Mouse (Mus musculus) limb, embryonic 13.5 days (tissue): ENCODE data around the gene Styk1. TPM values are rescaled to one million over a fixed set of nuclear protein-coding genes. Genes with fewer than 3 reads are reported as not detected.

Experiments used
- ATAC-seq: fragments of 200-750 bp; cut with Nextera tagmentation; 2 replicates; pipeline ENCODE4 v1.8.0; 2017; ENCODE audit warnings: low read depth, moderate number of reproducible peaks, moderate TSS enrichment; ENCODE audit not compliant: low FRiP score
- H3K27ac ChIP-seq: fragments of 300-500 bp; sonication (generic); 2 replicates; pipeline ENCODE4 v1.5.1; 2015; ENCODE audit warnings: inconsistent platforms, mild to moderate bottlenecking, moderate library complexity
- H3K27me3 ChIP-seq: fragments of 300-500 bp; sonication (generic); 2 replicates; pipeline ENCODE4 v1.6.1; 2015; ENCODE audit warnings: mild to moderate bottlenecking, inconsistent platforms
- H3K36me3 ChIP-seq: fragments of 300-500 bp; sonication (generic); 2 replicates; pipeline ENCODE4 v1.6.1; 2015; ENCODE audit warnings: inconsistent platforms, mild to moderate bottlenecking, moderate library complexity
- H3K4me1 ChIP-seq: fragments of 300-500 bp; sonication (generic); 2 replicates; pipeline ENCODE4 v1.6.1; 2015; ENCODE audit warnings: inconsistent platforms
- H3K4me2 ChIP-seq: fragments of 300-500 bp; sonication (generic); replicated peaks from 2 replicates; pipeline ENCODE4 v1.6.1; 2015; ENCODE audit warnings: inconsistent platforms, mild to moderate bottlenecking, moderate library complexity
- H3K4me3 ChIP-seq: fragments of 300-500 bp; sonication (generic); 2 replicates; pipeline ENCODE4 v1.5.1; 2015; ENCODE audit warnings: moderate library complexity, mild to moderate bottlenecking, inconsistent platforms
- H3K9ac ChIP-seq: fragments of 300-500 bp; sonication (generic); 2 replicates; pipeline ENCODE4 v1.6.1; 2015; ENCODE audit warnings: mild to moderate bottlenecking, inconsistent platforms
- H3K9me3 ChIP-seq: fragments of 300-500 bp; sonication (generic); 2 replicates; pipeline ENCODE4 v1.6.1; 2016; ENCODE audit warnings: inconsistent platforms
- WGBS: fragments of 180-500 bp; shearing (Covaris S2); methylation state at CpG from one replicate; pipeline ENCODE4 v1.1.7; 2015; 5-methylcytosine and 5-hydroxymethylcytosine counted together
- polyA plus RNA-seq: library from polyadenylated mRNA; unstranded; fragments of >200 nt; fragmentation: Nextera tagmentation; extraction: Ambion mirVana; gene quantifications from 2 replicates; pipeline ENCODE4 v1.2.1, GENCODE M21; 2015

Gene Styk1
- polyA plus RNA-seq, 1 experiment from 2014 or later, result 2.1 TPM

- Histone ChIP-seq H3K27me3 (no peaks in the 10 kb centered on the region), H3K9me3 (no peaks in the 10 kb centered on the region), H3K27ac (no peak overlapping the region), H3K9ac (no peak overlapping the region), H3K4me3 (no peak overlapping the region), H3K4me2 (no peak overlapping the region), H3K4me1 (no peaks in the 10 kb centered on the region), H3K36me3 (peaks cover 4% of the 10 kb centered on the region; the same call in 1 of the 2 replicates)
- 80% methylated on average over 1 of the region's 1 CpGs for WGBS
- no peak for ATAC-seq
These were observed 81.1 kb downstream of the Styk1 start for GRCm38 (mm10) chr6:131272311-131272710.

GRCm38 (mm10) chr6:131270312-131270711 is 83.1 kb downstream of the Styk1 start:
- Histone ChIP-seq H3K4me2 (no peak overlapping the region), H3K27me3 (no peaks in the 10 kb centered on the region), H3K9ac (no peak overlapping the region), H3K4me3 (no peak overlapping the region), H3K4me1 (no peaks in the 10 kb centered on the region), H3K36me3 (no peaks in the 10 kb centered on the region; the same call in 1 of the 2 replicates), H3K9me3 (no peaks in the 10 kb centered on the region), H3K27ac (no peak overlapping the region)
- WGBS, result 50% methylated on average over 1 of the region's 1 CpGs
- no peak for ATAC-seq

DNA sequence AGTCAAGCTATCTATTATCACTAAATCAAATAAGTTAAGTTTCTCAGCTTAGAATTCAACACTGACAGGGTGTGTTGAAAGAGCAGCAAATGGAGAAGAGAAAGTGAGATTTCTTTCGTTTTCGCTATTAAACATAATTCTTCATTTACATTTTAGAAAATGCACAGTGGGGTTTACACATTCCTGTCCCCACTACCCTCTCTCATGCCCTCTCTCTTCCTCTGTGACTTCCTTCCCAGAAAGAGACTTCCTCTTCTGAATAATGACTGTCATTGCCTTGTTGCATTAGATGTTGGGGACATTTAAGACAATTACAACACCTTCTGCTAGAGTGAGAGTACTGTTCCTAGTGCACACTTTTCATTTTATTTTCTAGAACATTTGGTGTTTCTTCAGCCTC is 83.8 kb downstream of the Styk1 start:
- Histone ChIP-seq H3K4me3 (no peak overlapping the region), H3K27me3 (no peaks in the 10 kb centered on the region), H3K9ac (no peak overlapping the region), H3K4me2 (no peak overlapping the region), H3K9me3 (no peaks in the 10 kb centered on the region), H3K4me1 (no peaks in the 10 kb centered on the region), H3K27ac (no peak overlapping the region), H3K36me3 (no peaks in the 10 kb centered on the region)
- no peak for ATAC-seq
- 93% methylated on average over 2 of the region's 2 CpGs for WGBS

GRCm38 (mm10) chr6:131264175-131264574 is 89.2 kb downstream of the Styk1 start:
- Histone ChIP-seq H3K4me3 (no peak overlapping the region), H3K9ac (no peak overlapping the region), H3K27ac (no peak overlapping the region), H3K9me3 (0 out of 2 replicates have a peak, but pooled peaks cover 3% of the 10 kb centered on the region), H3K4me2 (no peak overlapping the region), H3K27me3 (no peaks in the 10 kb centered on the region), H3K4me1 (no peaks in the 10 kb centered on the region), H3K36me3 (no peaks in the 10 kb centered on the region)
- ATAC-seq, result no peak
- 76% methylated on average over 5 of the region's 5 CpGs for WGBS

DNA sequence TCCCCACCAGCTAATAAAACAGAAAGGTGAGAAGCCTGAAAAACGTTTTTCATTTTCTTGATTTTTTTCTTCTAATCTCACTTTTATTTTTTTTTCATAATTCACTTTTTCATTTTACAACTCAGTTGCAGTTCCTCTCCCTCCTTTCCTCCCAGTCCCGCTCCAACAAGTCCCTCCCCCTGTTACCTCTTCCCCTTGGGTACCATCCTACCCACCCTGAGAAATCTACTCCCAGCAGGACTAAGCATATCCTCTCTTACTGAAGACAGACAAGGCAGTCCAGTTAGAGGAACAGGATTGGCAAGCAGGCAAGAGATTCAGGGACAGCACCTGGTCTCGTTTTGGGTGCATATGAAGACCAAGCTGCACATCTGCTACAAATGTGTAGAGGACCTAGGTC is 90.6 kb downstream of the Styk1 start:
- H3K4me3 ChIP-seq, result no peak overlapping the region
- ATAC-seq, result no peak
- 0 out of 2 replicates have a peak, but pooled peaks cover 3% of the 10 kb centered on the region for H3K9me3 ChIP-seq
- H3K4me2 ChIP-seq, result no peak overlapping the region
- H3K4me1 ChIP-seq, result no peaks in the 10 kb centered on the region
- no peak overlapping the region for H3K9ac ChIP-seq
- H3K36me3 ChIP-seq, result no peaks in the 10 kb centered on the region
- 65% methylated on average over 3 of the region's 3 CpGs for WGBS
- no peak overlapping the region for H3K27ac ChIP-seq
- H3K27me3 ChIP-seq, result no peaks in the 10 kb centered on the region

DNA sequence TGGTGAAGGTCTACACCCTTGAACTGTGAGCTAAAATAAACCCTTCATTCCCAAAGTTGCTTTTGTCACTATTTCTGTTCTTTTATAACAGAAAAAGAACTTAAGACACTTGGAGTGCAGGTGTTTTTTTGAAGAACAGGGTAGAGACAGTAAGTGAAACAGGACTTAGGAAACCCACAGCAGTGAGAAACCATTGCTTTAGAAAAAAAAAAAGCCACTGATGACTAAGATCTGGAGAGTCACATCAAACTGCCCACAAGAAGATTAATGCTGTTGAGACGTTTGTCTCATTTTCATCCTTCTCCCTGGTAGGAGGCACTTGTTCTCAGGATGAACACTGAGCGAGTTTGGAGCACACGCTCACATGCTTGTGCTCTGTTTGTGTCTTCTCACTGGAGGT is 91.4 kb downstream of the Styk1 start:
- H3K4me1 ChIP-seq, result no peaks in the 10 kb centered on the region
- H3K4me3 ChIP-seq, result no peak overlapping the region
- H3K27me3 ChIP-seq, result no peaks in the 10 kb centered on the region
- H3K9ac ChIP-seq, result no peak overlapping the region
- no peak overlapping the region for H3K4me2 ChIP-seq
- 76% methylated on average over 3 of the region's 3 CpGs for WGBS
- ATAC-seq, result no peak
- 0 out of 2 replicates have a peak, but pooled peaks cover 3% of the 10 kb centered on the region for H3K9me3 ChIP-seq
- H3K27ac ChIP-seq, result no peak overlapping the region
- H3K36me3 ChIP-seq, result no peaks in the 10 kb centered on the region

Other genes starting within 250 kb of the Styk1 start
- not detected in 2 replicates for gene Klra2, start 106.2 kb downstream of the Styk1 start, polyA plus RNA-seq
- 60.0 and 63.2 TPM in 2 replicates for gene Magohb, start 60.4 kb downstream of the Styk1 start, polyA plus RNA-seq
- 41.0 and 43.5 TPM in 2 replicates for gene Ybx3, start 34.9 kb upstream of the Styk1 start, polyA plus RNA-seq
- gene 5430401F13Rik, start 132.8 kb upstream of the Styk1 start, polyA plus RNA-seq, result not detected in 2 replicates
- gene Gm6619, start 132.8 kb upstream of the Styk1 start, polyA plus RNA-seq, result 0.25 TPM in 1 of 2 replicates, not detected in the other